Mouse (Mus musculus) liver, embryonic 14.5 days (tissue): Measurements from ENCODE around the gene Lama2.

Experiments
- CTCF ChIP-seq: IDR thresholded peaks from 2 replicates; pipeline ENCODE4 v1.5.1; 2016; ENCODE audit warnings: antibody characterized with exemption, low read depth, control low read depth
- EP300 ChIP-seq: IDR thresholded peaks from 2 replicates; pipeline ENCODE4 v1.6.1; 2016; ENCODE audit warnings: antibody characterized with exemption, low read depth

DNA sequence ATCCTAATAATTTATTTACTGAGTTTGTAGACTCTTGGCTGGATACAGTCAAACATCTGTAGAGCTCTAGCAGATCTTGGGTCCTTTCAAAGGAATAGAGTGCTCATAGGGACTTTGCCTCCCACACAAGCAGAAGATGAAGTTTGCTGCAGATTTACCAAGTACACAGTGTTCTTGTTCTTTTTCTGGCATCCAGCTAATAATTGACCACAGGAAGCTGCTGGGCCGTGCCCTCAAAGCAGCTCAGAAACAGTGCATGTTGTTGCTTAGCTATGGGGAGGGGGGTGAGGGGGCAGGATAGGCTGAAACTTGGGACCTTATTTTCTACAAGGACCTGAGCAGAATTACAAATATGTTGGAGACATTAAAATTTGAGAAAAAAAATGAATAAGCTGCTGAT, 232.0 kb downstream of the Lama2 start:
- no peak for TF ChIP-seq CTCF
- no peak for TF ChIP-seq EP300
